Mouse (Mus musculus) G1E (cell line): ENCODE measurements around the gene Fam174b. TPM values are rescaled to one million over a fixed set of nuclear protein-coding genes. Genes with fewer than 3 reads are reported as not detected.

ENCODE experiments used
- ATAC-seq: 2 replicates; pipeline ENCODE4 v1.8.0; 2016; ENCODE audit warnings: mild to moderate bottlenecking; ENCODE audit not compliant: insufficient number of reproducible peaks, poor library complexity, low FRiP score, severe bottlenecking; ENCODE audit errors: extremely low read depth
- DNase-seq: peaks from one replicate; pipeline ENCODE4 v3.0.0; 2012; ENCODE audit warnings: low spot score
- H3K27me3 ChIP-seq: 2 replicates; pipeline ENCODE4 v1.6.1; 2012; ENCODE audit warnings: mild to moderate bottlenecking, low read length, inconsistent platforms; ENCODE audit not compliant: insufficient read depth
- H3K36me3 ChIP-seq: replicated peaks from 2 replicates; pipeline ENCODE3; 2012; ENCODE audit warnings: mild to moderate bottlenecking, inconsistent platforms
- H3K4me1 ChIP-seq: 2 replicates; pipeline ENCODE4 v1.6.1; 2012; ENCODE audit warnings: low read depth, low read length, inconsistent platforms, mixed read lengths; ENCODE audit not compliant: insufficient read depth
- H3K4me3 ChIP-seq: 2 replicates; pipeline ENCODE4 v1.5.1; 2012; ENCODE audit warnings: low read depth, mild to moderate bottlenecking, inconsistent platforms, low read length, moderate library complexity, mixed read lengths
- H3K9me3 ChIP-seq: replicated peaks from 2 replicates; pipeline ENCODE4 v1.6.1; 2012; ENCODE audit warnings: inconsistent platforms
- CTCF ChIP-seq: IDR thresholded peaks from 2 replicates; pipeline ENCODE4 v1.5.1; 2012; ENCODE audit warnings: low read depth, low read length, inconsistent platforms, mixed read lengths
- GATA1 ChIP-seq: IDR thresholded peaks from 2 replicates; pipeline ENCODE4 v1.6.1; 2012; ENCODE audit warnings: borderline replicate concordance, low read length, inconsistent platforms, mixed read lengths
- GATA2 ChIP-seq: IDR thresholded peaks from 2 replicates; pipeline ENCODE4 v1.6.1; 2012; ENCODE audit warnings: low read depth, low read length, inconsistent platforms, borderline replicate concordance
- POLR2AphosphoS5 ChIP-seq: IDR thresholded peaks from 2 replicates; pipeline ENCODE4 v1.6.1; 2012; ENCODE audit warnings: low read depth, low read length, inconsistent platforms; ENCODE audit not compliant: insufficient replicate concordance
- TAL1 ChIP-seq: conservative IDR thresholded peaks from 2 replicates; pipeline ENCODE4 v1.6.1; 2012; ENCODE audit warnings: low read depth, low read length, inconsistent platforms, mixed read lengths
- polyA plus RNA-seq: library from polyadenylated mRNA; stranded (reverse); fragments of >175 nt; gene quantifications from 2 replicates; pipeline ENCODE4 v1.2.3, GENCODE M21; 2012
- total RNA-seq, 2 experiments: library from RNA; stranded (forward) in 1 of 2; stranded (reverse) in 1 of 2; fragments of 200-1000 nt in 1 of 2; fragments of >200 nt in 1 of 2; fragmentation: Nextera tagmentation in 1 of 2; gene quantifications; 2 replicates each; pipeline ENCODE4 v1.2.3; 2014 to 2017

The Fam174b gene
- total and polyA plus RNA-seq, 3 experiments, result 0.02 to 1.5 TPM; not detected in 1

- no peak for DNase-seq
- no peaks in the 10 kb centered on the region for H3K27me3 ChIP-seq
- TF ChIP-seq GATA2 (no peak), GATA1 (no peak), TAL1 (no peak), CTCF (no peak)
- H3K4me1 ChIP-seq, result no peaks in the 10 kb centered on the region
- no peaks in the 10 kb centered on the region for H3K9me3 ChIP-seq
- no peak overlapping the region for H3K4me3 ChIP-seq
- no peaks in the 10 kb centered on the region for H3K36me3 ChIP-seq
- ATAC-seq, result no peak
Observed at GRCm38 (mm10) chr7:73716841-73717240, 23.3 kb upstream of the Fam174b start.

- no peaks in the 10 kb centered on the region for H3K36me3 ChIP-seq
- H3K9me3 ChIP-seq, result no peaks in the 10 kb centered on the region
- TF ChIP-seq POLR2AphosphoS5 (no peak), CTCF (no peak), GATA2 (no peak), GATA1 (no peak), TAL1 (no peak)
- H3K4me3 ChIP-seq, result no peak overlapping the region
- ATAC-seq (no peak), DNase-seq (no peak)
- H3K4me1 ChIP-seq, result no peaks in the 10 kb centered on the region
- H3K27me3 ChIP-seq, result no peaks in the 10 kb centered on the region
Observed at GRCm38 (mm10) chr7:73718031-73718430, 22.1 kb upstream of the Fam174b start.

GRCm38 (mm10) chr7:73718497-73719007, 21.6 kb upstream of the Fam174b start:
- Histone ChIP-seq H3K4me3 (no peak overlapping the region), H3K27me3 (no peaks in the 10 kb centered on the region), H3K9me3 (no peaks in the 10 kb centered on the region), H3K36me3 (no peaks in the 10 kb centered on the region), H3K4me1 (no peaks in the 10 kb centered on the region)
- no peak for DNase-seq
- ATAC-seq, result no peak
- TF ChIP-seq TAL1 (no peak), GATA2 (no peak)

GRCm38 (mm10) chr7:73721046-73721445, 19.1 kb upstream of the Fam174b start:
- H3K4me1 ChIP-seq, result no peaks in the 10 kb centered on the region
- H3K9me3 ChIP-seq, result no peaks in the 10 kb centered on the region
- no peak overlapping the region for H3K4me3 ChIP-seq
- H3K36me3 ChIP-seq, result no peaks in the 10 kb centered on the region
- ATAC-seq (no peak), DNase-seq (no peak)
- TF ChIP-seq GATA1 (no peak), GATA2 (no peak), CTCF (no peak), TAL1 (no peak), POLR2AphosphoS5 (no peak)
- no peaks in the 10 kb centered on the region for H3K27me3 ChIP-seq

- H3K36me3 ChIP-seq, result no peaks in the 10 kb centered on the region
- H3K9me3 ChIP-seq, result no peaks in the 10 kb centered on the region
- H3K4me1 ChIP-seq, result no peaks in the 10 kb centered on the region
- no peak overlapping the region for H3K4me3 ChIP-seq
- no peaks in the 10 kb centered on the region for H3K27me3 ChIP-seq
- TF ChIP-seq TAL1 (no peak), POLR2AphosphoS5 (no peak), CTCF (no peak), GATA2 (no peak), GATA1 (no peak)
- no peak for DNase-seq
- ATAC-seq, result no peak; the same call in 1 of the 2 replicates
Observed at GRCm38 (mm10) chr7:73721764-73722163, 18.3 kb upstream of the Fam174b start.

- no peak for TF ChIP-seq CTCF
- no peak for TF ChIP-seq GATA2
- no peak for TF ChIP-seq POLR2AphosphoS5
- TF ChIP-seq TAL1, result no peak
- no peak for TF ChIP-seq GATA1
- no peak for ATAC-seq
- Histone ChIP-seq H3K4me1 (no peaks in the 10 kb centered on the region), H3K9me3 (no peaks in the 10 kb centered on the region), H3K27me3 (0 out of 2 replicates have a peak, but pooled peaks cover 2% of the 10 kb centered on the region), H3K4me3 (no peak overlapping the region), H3K36me3 (no peaks in the 10 kb centered on the region)
- DNase-seq, result no peak
Observed at GRCm38 (mm10) chr7:73729913-73730312, 10.2 kb upstream of the Fam174b start.

- Histone ChIP-seq H3K27me3 (0 out of 2 replicates have a peak, but pooled peaks cover 2% of the 10 kb centered on the region), H3K36me3 (no peaks in the 10 kb centered on the region), H3K4me3 (no peak overlapping the region), H3K9me3 (no peaks in the 10 kb centered on the region), H3K4me1 (no peaks in the 10 kb centered on the region)
- ATAC-seq, result no peak
- TF ChIP-seq GATA1 (no peak), POLR2AphosphoS5 (no peak), TAL1 (no peak), CTCF (no peak), GATA2 (no peak)
- DNase-seq, result no peak
Observed at GRCm38 (mm10) chr7:73730430-73731022, 9.6 kb upstream of the Fam174b start.
